Mouse (Mus musculus) layer of hippocampus, postnatal 25 days (tissue): ENCODE measurements around the gene 1810062G17Rik. TPM values are rescaled to one million over a fixed set of nuclear protein-coding genes. Genes with fewer than 3 reads are reported as not detected.
A peak's percentile ranks its signal among the peaks of the same experiment; 100 is the strongest.

ENCODE experiments used
- DNase-seq, 2 experiments: peaks; one replicate each; pipeline ENCODE4 v3.0.0; 2022; ENCODE audit warnings: mixed read lengths in 2 of 2, low spot score in 1 of 2; ENCODE audit errors: extremely low spot score in 1 of 2
- total RNA-seq, 2 experiments: library from RNA; stranded (reverse); gene quantifications; 2 replicates each; pipeline ENCODE4 v1.2.3; 2021

The 1810062G17Rik gene
- total RNA-seq: not detected

DNA sequence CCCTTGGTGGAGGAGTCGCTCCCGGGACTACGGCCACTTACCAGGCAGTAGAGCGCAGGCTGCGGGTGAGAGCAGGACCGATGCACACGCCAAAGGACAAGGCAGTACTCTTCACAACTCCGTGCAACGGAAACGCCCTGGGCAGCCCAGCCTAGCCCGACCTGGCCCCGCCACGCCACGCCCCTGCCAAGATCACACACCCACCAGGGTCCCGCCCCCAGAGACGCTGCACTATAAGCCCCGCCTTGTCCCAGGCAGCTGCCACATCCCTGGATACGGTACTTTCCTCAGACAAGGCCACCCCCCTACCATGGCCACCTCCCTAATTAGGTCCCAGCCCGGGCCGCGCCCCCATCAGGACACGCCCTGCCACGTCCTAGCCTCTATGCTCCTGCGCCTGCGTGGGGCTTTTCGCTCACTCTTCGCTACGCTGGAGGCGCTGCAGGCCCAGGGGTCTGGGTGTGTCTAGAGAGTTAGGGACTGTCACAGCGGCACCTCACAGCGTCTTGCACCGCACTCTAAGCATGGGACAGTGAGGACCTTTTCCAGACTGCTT, at the start of gene 1810062G17Rik, which contains the start of gene Anxa5:
TSS of gene 1810062G17Rik (plus strand) at position 406 of the 556 bp plus-strand sequence.
TSS of gene Anxa5 (minus strand) at position 363 of the 556 bp plus-strand sequence.
- DNase-seq: peak; percentile 69 to 74

DNA sequence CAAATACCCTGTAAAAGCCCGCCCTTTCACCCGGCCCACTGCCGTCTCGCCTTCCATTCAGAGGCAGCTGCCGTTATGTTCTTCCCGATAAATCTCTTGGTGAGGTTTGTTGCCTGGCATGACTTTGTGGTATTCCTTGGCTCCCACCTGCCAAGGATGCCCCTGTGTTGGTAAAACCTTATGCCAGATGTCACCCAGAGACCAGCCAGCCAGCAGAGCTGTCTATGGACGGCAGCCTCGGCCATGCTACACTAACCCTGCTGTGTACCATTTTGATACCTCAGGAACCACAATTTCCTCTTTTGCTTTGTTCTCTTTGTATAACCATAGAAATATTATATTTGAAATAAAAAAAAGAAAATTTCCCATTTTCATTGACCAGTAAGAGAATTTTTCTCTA, 48.4 kb upstream of the 1810062G17Rik start:
- no peak for DNase-seq

DNA sequence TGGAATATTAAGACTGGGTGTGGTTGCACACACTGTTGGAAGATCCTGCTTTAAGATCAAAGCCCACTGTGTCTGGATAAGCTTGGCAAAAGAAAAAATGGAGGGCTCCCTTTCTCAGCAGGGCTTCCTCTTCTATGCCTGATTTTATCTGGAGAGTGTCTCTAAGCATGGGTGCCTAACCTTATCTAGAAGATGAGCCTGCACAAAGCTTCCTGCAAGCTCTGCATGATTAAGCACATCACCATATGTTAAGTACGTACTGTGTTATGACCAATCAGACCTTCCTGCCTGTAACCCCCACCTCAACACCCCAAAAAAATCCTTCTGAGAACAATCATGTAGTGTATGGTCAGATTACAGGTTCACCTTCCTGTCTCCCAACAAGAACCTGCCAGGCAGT, 45.4 kb upstream of the 1810062G17Rik start:
- DNase-seq: no peak

DNA sequence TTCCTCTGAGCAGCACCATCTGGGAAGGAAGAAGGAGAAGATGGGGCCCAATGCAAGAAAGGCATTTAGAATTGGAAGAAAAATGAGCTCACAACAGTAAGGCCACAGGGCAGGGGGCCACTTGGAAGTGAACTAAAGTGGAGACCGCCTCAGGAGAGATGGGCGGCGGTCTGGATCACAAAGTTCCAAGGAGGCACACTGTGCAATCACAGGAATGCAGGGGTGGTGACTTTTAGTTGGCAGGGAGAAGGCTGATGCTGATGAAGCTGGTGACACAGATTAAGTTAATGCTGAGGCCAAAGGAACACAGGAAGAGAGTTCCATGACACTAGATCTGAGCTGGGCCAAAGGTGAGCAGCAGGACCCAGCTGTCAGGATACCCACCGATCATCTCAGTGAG, 35.5 kb upstream of the 1810062G17Rik start:
- no peak for DNase-seq

DNA sequence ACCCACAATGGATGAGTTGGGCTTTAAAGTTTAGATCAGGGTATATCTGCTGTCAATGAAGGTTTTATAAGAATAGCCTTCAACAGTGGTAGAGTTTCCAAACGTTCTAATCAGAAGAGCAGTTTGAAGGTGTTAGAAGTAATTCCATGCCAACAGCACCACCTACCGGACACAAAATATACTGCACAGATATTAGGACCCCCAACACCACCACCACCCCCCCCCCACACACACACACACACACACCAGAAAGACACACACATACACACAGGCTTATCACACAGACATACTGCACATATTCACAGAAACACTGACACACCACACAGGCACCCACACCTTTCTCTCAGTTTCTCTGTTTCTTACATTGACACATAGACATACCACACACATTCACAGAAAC, 33.3 kb upstream of the 1810062G17Rik start:
- peak in 1 of 2 experiments; percentile 63 for DNase-seq

DNA sequence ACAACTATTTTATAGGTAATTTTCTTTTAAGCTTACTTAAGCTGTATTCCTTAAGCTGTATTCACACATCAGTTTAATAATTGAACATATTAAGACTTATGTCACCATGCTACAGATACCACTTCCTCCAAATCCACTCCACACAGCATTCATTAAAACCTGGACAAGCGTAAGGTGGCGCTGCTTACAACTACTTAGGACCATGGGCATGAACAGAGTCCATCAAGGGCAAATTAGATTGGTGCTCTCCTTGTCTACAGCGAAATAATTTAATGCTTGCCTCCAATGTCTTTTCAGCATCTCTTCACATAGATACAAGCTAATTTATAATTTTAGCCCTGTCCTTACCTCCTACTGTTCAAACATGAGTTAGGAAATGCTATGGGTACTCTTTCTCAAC, 29.7 kb upstream of the 1810062G17Rik start:
- no peak for DNase-seq

DNA sequence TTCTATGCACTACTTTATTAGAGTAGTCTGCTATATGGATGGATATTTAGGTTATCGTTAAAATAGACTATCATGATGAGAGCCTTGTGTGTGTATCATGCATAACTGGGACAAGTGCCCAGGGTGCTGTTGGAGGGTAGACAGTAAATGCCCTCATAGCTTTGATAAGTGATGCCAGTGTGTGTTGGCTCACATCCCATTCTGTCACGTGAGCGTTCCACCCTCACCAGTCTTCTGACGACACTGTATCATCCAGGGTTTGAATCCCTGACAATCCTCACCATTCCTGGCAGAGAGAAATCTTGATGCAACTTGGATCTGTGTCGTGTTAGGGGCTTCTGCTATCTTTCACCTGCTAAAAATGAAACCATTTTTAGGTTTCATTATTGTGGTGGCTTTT, 29.2 kb upstream of the 1810062G17Rik start:
- no peak for DNase-seq

DNA sequence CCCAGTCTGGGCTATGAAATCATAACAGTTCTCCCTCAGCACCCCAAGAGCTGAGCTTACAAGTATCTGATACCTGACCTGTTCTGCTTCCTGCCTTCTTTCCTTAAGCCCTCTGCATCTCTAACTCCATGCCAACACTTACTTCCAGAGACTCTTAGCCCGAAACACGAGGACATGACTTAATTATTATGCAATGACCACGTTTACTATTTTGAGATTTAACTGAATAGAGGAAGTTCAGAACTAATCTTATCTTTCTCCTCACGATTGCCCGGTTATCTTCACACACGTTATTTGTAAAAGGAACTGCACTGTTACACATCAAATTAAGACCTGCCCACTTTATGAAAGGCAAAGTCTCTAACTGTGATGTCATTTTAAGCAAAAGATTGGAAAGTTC, 28.8 kb upstream of the 1810062G17Rik start:
- no peak for DNase-seq

DNA sequence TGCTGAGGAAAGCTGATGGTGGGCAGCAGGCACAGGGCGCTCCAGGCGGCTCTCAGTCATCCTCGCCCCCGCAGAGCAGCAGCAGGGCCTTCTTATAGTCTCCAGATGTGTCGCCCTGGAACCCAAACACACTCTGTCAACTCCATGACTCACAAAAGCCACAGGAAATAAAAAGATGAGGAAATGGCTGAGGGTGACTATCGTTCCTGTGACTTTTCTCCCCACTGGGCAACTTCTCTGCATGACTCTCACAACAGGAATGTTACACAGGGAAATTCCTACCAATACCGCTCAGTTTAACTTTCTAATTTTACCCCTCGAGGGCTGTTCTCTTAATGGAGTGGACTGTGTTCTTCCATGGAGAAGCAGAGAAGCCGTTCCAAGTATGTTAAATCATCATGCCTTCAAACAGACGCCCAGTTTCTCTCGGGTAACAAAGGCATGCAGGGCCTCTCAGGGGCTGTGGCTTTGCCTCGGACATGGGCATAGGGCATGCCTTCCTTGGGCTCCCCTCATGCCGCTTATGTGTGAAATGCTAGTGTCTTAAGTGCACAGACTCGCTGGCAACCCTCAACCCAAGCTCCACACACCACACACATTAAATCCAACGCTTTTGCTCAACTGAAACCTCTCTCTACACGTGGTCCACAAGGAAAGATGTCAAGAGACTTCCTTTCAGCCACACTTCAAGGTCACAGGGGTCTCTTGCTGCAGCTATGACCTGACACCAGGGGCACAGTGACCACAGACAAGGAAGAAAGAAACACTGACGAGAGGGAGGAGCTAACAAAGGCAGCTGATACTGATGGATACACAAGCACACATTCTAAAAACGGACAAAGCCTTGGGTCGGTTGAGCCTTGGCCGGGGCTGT, 26.2 kb upstream of the 1810062G17Rik start:
- no peak for DNase-seq

DNA sequence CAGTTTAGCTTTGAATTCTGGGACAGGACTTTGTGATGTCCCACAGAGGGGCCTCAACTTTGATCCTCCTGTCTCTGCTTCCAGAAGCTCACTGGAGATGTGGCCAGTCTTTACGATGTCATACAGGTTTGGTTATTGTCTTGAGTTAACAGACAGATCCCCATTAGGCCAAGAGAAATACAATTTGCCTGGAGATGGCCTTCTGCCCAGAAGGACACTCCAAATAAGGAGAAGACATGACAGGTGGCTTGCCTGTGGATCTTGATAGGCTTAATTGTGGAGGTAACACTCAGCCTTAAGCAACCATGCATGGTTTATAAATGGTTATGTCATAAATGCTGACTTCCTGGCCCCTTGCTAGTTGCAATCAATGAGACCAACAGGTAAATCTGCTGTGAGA, 23.2 kb upstream of the 1810062G17Rik start:
- DNase-seq: no peak

DNA sequence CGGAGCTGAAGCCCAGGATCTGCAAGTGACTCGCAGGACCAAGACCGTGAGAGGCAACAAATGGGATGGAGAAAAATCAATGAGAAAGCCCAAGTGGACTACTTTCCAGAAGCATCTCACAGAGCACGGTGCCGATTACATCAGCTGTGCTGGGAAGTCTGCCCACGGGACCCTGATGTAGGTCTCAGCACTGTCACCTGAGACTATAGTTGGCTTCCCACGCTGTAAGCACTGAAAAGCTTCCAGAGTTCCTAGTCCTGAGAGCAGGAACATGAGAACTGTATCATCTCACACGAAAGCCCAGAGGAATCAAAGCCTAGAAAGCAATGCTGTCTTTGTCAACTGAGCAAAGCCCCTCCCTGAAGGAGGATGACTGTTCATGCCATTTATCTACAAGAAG, 20.6 kb upstream of the 1810062G17Rik start:
- DNase-seq: no peak

DNA sequence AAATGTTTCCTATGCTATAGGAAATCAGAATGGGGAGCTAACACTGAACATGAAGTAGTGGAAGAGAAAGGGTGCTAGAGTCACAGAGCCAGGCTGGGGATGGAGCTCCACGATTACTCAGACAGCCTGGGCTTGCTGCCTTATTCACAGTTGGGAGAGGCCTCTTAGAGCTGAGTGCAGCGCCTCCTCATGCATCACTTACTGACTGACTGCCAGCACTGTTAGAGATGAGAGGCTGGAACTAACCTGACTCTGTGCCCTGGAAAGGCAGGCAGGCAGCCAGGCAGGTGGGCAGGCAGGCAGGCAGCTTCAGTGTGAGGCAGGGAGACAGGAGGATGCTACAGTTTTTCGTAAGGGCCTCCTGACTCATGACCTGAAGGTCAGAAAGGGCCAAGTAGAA, 20.2 kb upstream of the 1810062G17Rik start:
- DNase-seq: no peak

DNA sequence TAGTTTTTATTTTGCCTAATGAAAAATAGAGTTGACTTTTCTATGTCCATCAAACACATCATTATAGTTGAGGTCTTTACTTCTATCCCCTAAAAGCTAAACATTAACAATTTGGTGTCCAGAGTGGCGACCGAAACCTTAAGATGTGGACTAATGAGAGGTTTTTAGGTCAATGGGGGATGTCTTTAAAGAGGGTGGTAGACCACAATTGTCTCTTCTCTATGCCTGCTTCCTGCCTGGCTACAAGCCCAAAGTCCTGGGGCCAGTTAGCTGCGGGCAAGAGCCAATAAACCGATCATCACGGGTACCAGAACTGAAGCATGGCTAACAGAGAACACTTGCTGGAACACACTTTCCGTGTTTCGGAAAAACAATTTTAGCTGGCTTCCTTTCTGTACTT, 15.0 kb upstream of the 1810062G17Rik start:
- DNase-seq: no peak

DNA sequence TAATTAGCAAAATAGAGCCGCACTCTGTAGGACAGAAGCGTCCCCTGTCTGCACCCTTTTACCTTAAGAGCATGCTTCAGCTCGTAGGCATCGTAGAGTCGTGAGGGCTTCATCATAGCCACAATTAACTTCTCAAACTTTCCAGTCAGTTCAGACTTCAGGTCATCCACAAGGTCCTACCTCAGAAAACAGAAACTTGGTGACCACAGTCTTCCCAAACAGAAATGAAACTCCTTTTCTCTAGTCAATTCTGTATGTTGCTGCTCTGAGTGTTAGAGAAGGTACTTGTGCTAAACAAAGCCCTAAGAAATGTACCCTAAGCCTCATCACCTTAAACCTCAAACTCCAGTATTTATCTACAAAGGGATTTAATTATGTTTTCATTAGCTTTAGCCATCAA, 13.9 kb upstream of the 1810062G17Rik start:
- no peak for DNase-seq

DNA sequence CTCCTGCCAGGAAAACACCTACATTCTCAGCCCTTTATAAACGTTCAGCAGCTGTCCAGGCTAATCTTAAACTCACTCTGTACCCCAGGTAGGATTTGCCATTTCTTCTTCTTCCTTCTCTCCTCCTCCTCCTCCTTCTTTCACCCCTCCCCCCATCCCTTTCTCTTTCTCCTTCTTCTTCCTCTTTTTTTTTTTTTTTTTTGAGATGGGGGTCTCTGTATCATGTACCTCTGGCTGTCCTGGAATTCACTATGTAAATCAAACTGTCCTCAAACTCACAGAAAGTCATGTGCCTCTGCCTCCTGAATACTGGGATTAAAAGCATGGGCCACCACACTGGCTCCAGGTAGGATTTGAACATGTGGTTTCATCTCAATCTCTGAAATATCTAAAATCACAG, 13.4 kb upstream of the 1810062G17Rik start:
- no peak for DNase-seq

DNA sequence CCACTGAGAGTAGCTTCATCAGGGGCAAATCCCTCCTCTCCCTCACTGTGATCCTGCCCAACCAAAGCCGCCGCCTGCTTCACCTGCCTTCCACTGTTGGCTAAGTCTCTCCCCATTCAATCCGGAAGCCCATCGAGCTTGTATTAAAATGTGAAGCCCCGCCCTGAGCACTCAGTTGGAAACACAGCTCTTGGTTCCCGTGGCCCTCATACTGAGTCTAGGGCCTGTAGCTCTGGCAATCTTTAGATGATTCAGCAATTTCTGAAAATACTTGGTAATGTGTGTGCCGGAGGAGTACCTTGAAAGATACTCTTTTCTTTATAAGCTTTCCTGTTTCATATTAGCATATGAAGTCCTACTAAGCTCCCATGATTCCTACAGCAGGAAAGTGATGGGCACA, 10.2 kb upstream of the 1810062G17Rik start:
- no peak for DNase-seq

DNA sequence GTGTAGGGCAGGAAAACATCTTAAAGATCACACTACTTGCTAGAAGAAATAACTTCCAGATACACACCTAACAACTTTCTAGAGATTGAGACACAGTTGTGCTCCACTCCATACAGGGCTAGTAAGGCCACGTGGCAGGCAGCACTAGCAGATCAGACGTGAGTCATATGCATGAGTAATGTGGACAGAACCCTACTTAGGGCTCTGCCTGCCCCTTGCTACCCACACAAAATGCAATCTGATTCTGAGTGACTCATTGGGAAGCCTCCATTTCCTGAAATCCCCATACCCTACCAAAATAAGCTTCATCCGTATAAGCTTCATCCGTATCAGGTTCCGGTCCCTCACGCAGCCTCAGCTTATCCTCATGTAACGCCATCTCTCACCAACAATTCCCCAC, 8.1 kb upstream of the 1810062G17Rik start:
- DNase-seq: no peak

DNA sequence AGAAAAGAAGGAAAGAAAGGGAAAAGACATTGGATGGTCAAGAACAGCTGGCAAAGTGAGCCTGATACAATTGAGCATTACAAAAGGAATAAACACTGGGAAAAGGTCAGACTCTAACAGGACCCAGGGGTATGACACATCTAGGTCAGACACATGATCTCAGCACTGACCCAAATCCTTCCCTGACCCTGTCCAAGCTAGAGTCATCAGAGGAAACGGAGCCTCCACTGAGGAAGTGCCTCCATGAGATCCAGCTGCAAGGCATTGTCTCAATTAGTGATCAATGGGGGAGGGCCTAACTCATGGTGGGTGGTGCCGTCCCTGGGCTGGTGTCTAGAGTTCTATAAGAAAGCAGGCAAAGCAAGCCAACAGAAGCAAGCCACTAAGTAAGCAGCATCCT, 6.9 kb upstream of the 1810062G17Rik start:
- no peak for DNase-seq

DNA sequence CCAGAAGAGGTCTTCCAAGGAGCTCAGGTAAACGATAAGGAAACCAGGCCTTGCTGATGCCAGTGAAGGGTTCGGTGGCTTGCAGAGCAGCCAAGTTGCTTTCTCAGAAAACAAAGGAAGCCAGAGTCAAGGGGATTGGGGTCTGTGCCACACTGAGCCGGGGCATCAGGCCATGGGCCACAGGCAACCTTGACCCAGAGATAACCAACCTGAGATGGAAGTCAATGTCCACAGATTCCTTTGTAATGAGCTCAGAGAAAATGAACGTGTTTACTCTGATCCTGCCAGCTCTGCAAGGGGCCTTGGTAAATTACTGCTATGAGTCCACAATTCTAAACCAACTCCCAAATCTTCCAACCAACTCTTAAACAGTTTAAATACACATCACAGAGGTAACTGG, 3.9 kb upstream of the 1810062G17Rik start:
- DNase-seq: no peak

DNA sequence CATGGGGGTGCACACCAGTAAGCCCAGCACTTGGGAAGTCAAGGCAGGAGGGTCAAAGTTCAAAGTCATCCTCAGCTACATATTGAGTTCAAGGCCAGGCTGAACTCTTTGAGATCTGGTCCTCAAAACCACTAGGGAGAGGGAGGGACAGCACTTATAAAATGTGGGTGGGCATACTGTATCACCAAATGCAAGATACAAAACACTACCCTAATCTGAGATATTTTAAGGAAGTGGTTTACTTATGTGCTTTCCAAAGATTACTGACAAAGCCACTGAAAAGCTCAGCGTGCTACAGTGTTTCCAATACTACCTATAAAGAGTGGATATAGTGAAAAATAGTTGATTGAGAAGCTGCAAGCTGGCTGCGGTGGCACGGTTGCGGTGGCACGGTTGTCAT, 2.5 kb upstream of the 1810062G17Rik start:
- DNase-seq: no peak

DNA sequence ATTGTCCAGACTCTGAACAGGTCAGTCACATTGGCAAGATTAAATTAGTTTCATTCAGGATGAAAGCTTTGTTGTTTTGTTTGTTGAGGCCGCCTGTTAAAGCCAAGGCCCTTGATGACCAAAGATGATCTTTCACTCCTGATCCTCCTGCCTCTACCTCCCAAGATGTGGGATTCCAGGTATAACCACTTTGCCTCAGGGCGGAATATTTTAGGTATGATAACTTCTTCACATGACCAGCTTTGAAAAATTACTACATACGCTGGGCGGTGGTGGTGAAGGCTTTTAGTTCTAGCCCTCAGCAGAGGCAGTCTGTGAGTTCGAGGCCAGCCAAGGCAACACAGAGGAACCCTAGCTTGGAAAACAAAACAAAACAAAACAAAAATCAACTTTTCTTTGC, 1.3 kb upstream of the 1810062G17Rik start:
- no peak for DNase-seq

DNA sequence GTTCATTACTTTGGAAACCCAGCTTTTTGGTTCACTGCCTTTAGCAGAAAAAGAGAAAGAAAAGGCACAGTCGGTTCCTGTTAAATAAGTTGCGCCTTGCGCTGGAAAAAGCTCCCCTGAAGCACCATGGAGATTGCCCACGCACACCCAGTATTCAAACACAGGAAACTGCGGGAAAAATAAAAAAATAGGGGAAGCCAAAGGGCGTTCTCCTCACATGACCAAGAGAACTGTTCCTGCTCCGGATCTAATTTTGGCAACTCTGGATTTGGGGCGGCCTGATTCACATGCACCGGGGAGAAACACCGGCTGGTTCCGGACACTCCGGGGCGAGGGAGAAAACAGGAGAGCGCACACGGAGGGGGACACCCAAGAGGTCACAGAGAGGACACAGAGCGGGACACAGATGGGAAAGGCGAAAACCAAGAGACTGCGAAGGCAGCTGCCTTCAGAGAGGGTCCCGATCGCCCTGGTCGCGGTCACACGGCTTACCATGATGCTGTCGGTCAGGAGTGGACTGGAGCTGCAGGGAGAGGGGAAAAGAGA, 726 bp upstream of the 1810062G17Rik start:
- DNase-seq: peak in 1 of 2 experiments; percentile 10
